Mouse (Mus musculus) embryonic facial prominence, embryonic 11.5 days (tissue): Measurements from ENCODE around the gene Gm17018. TPM values are rescaled to one million over a fixed set of nuclear protein-coding genes. Genes with fewer than 3 reads are reported as not detected.
A peak's percentile ranks its signal among the peaks of the same experiment; 100 is the strongest.
"Not testable (repeated sequence)": the region's sequence is repeated elsewhere in the genome, so short reads cannot be mapped to it uniquely, and the experiment has no call there.

Experiments used
- ATAC-seq: fragments of 200-750 bp; cut with Nextera tagmentation; replicated peaks from 2 replicates; pipeline ENCODE4 v1.8.0; 2017; ENCODE audit warnings: low read depth; ENCODE audit not compliant: insufficient number of reproducible peaks, low FRiP score, low TSS enrichment
- DNase-seq: peaks from one replicate; pipeline ENCODE4 v3.0.0-alpha.2; 2015; ENCODE audit warnings: low spot score
- H3K27ac ChIP-seq: fragments of 300-500 bp; sonication (generic); replicated peaks from 2 replicates; pipeline ENCODE4 v1.5.1; 2014; ENCODE audit warnings: mild to moderate bottlenecking, low read depth, low read length, control low read depth
- H3K27me3 ChIP-seq: fragments of 300-500 bp; sonication (generic); 2 replicates; pipeline ENCODE4 v1.6.1; 2014; ENCODE audit warnings: mild to moderate bottlenecking, low read length, moderate library complexity, mixed read lengths; ENCODE audit not compliant: control insufficient read depth, insufficient read depth
- H3K36me3 ChIP-seq: fragments of 300-500 bp; sonication (generic); replicated peaks from 2 replicates; pipeline ENCODE4 v1.6.1; 2014; ENCODE audit warnings: low read depth, mild to moderate bottlenecking, low read length, moderate library complexity, mixed read lengths; ENCODE audit not compliant: control insufficient read depth, insufficient read depth
- H3K4me1 ChIP-seq: fragments of 300-500 bp; sonication (generic); 2 replicates; pipeline ENCODE4 v1.6.1; 2014; ENCODE audit warnings: low read length, mixed read lengths; ENCODE audit not compliant: control insufficient read depth, insufficient read depth
- H3K4me2 ChIP-seq: fragments of 300-500 bp; sonication (generic); 2 replicates; pipeline ENCODE4 v1.6.1; 2014; ENCODE audit warnings: low read depth, mild to moderate bottlenecking, control low read depth, low read length, moderate library complexity
- H3K4me3 ChIP-seq: fragments of 300-500 bp; sonication (generic); 2 replicates; pipeline ENCODE4 v1.5.1; 2014; ENCODE audit warnings: low read depth, low read length, control low read depth
- H3K9ac ChIP-seq: fragments of 300-500 bp; sonication (generic); replicated peaks from 2 replicates; pipeline ENCODE4 v1.6.1; 2014; ENCODE audit warnings: mild to moderate bottlenecking, control low read depth, low read length
- H3K9me3 ChIP-seq: fragments of 300-500 bp; sonication (generic); replicated peaks from 2 replicates; pipeline ENCODE4 v1.6.1; 2016; ENCODE audit warnings: mild to moderate bottlenecking, low read length, inconsistent platforms, mixed read lengths; ENCODE audit not compliant: control insufficient read depth
- WGBS: fragments of 180-500 bp; shearing (Covaris S2); extraction: QIAGEN DNeasy Blood & Tissue Kit; methylation state at CpG from one replicate; pipeline ENCODE4 v1.1.7; 2014; 5-methylcytosine and 5-hydroxymethylcytosine counted together
- polyA plus RNA-seq: library from polyadenylated mRNA; unstranded; fragments of >200 nt; fragmentation: Nextera tagmentation; extraction: Ambion mirVana; gene quantifications from 2 replicates; pipeline ENCODE4 v1.2.1, GENCODE M21; 2014

The Gm17018 gene
- polyA plus RNA-seq, 1 experiment from 2014 or later, result 50.1 TPM

- Histone ChIP-seq H3K4me3 (peak overlapping the region; percentile 35), H3K27me3 (peaks cover 21% of the 10 kb centered on the region), H3K36me3 (no peaks in the 10 kb centered on the region), H3K9ac (peak overlapping the region; percentile 57), H3K27ac (no peak overlapping the region), H3K4me2 (peak overlapping the region; percentile 84), H3K9me3 (no peaks in the 10 kb centered on the region), H3K4me1 (peaks cover 4% of the 10 kb centered on the region; the same call in 1 of the 2 replicates)
- 0 out of 2 replicates have a peak, but pooled peaks have one; percentile 14 for ATAC-seq
- WGBS, result 0% methylated on average over 51 of the region's 58 CpGs
- peak; percentile 77 for DNase-seq
Measured at GRCm38 (mm10) chr19:45541409-45542041, 18.9 kb upstream of the Gm17018 start.

GRCm38 (mm10) chr19:45542061-45542460 lies 18.4 kb upstream of the Gm17018 start:
- Histone ChIP-seq H3K9me3 (no peaks in the 10 kb centered on the region), H3K27ac (no peak overlapping the region), H3K4me3 (peak overlapping the region; percentile 35), H3K9ac (no peak overlapping the region; the same call in 1 of the 2 replicates), H3K36me3 (no peaks in the 10 kb centered on the region), H3K4me2 (peak overlapping the region; percentile 84), H3K4me1 (peaks cover 4% of the 10 kb centered on the region; the same call in 1 of the 2 replicates), H3K27me3 (peaks cover 21% of the 10 kb centered on the region)
- WGBS, result 20% methylated on average over 3 of the region's 3 CpGs
- DNase-seq, result no peak
- no peak for ATAC-seq

GRCm38 (mm10) chr19:45544152-45544924 lies 16.1 kb upstream of the Gm17018 start:
- H3K4me2 ChIP-seq, result peak overlapping the region; percentile 57
- H3K36me3 ChIP-seq, result no peaks in the 10 kb centered on the region
- DNase-seq, result no peak
- peaks cover 21% of the 10 kb centered on the region for H3K27me3 ChIP-seq
- H3K4me3 ChIP-seq, result peak overlapping the region; percentile 28
- H3K27ac ChIP-seq, result no peak overlapping the region
- peaks cover 4% of the 10 kb centered on the region for H3K4me1 ChIP-seq
- ATAC-seq, result no peak
- WGBS, result 2% methylated on average over 18 of the region's 26 CpGs
- no peak overlapping the region for H3K9ac ChIP-seq
- no peaks in the 10 kb centered on the region for H3K9me3 ChIP-seq

- H3K27ac ChIP-seq, result no peak overlapping the region
- H3K36me3 ChIP-seq, result no peaks in the 10 kb centered on the region
- DNase-seq, result peak; percentile 91
- H3K9ac ChIP-seq, result no peak overlapping the region
- no peaks in the 10 kb centered on the region for H3K9me3 ChIP-seq
- H3K4me1 ChIP-seq, result peaks cover 4% of the 10 kb centered on the region
- peak overlapping the region; percentile 28 for H3K4me3 ChIP-seq
- ATAC-seq, result peak; percentile 66
- H3K27me3 ChIP-seq, result peaks cover 21% of the 10 kb centered on the region
- under 1% methylated on average over 30 of the region's 30 CpGs for WGBS
- H3K4me2 ChIP-seq, result peak overlapping the region; percentile 57
Measured at GRCm38 (mm10) chr19:45544925-45545321, 15.5 kb upstream of the Gm17018 start.

GRCm38 (mm10) chr19:45548196-45548595 lies 12.2 kb upstream of the Gm17018 start:
- not testable (repeated sequence) for H3K4me1 ChIP-seq, H3K4me3 ChIP-seq, H3K9me3 ChIP-seq, H3K9ac ChIP-seq, H3K4me2 ChIP-seq, H3K27me3 ChIP-seq, H3K36me3 ChIP-seq, DNase-seq, H3K27ac ChIP-seq
- 0 out of 2 replicates have a peak, but pooled peaks have one; percentile 25 for ATAC-seq

GRCm38 (mm10) chr19:45549128-45549915 lies 11.1 kb upstream of the Gm17018 start:
- Histone ChIP-seq H3K27ac (no peak overlapping the region), H3K4me2 (no peak overlapping the region), H3K4me1 (no peaks in the 10 kb centered on the region; the same call in 1 of the 2 replicates), H3K36me3 (no peaks in the 10 kb centered on the region), H3K9ac (no peak overlapping the region), H3K27me3 (no peaks in the 10 kb centered on the region), H3K9me3 (no peaks in the 10 kb centered on the region), H3K4me3 (no peak overlapping the region)
- WGBS, result 79% methylated on average over 23 of the region's 23 CpGs
- DNase-seq (no peak), ATAC-seq (no peak)

GRCm38 (mm10) chr19:45549948-45550347 lies 10.5 kb upstream of the Gm17018 start:
- no peaks in the 10 kb centered on the region; the same call in 1 of the 2 replicates for H3K4me1 ChIP-seq
- H3K27ac ChIP-seq, result no peak overlapping the region
- DNase-seq (no peak), ATAC-seq (no peak)
- H3K4me3 ChIP-seq, result no peak overlapping the region
- H3K27me3 ChIP-seq, result no peaks in the 10 kb centered on the region
- H3K4me2 ChIP-seq, result no peak overlapping the region
- H3K9ac ChIP-seq, result no peak overlapping the region
- no peaks in the 10 kb centered on the region for H3K9me3 ChIP-seq
- WGBS, result 76% methylated on average over 4 of the region's 4 CpGs
- H3K36me3 ChIP-seq, result no peaks in the 10 kb centered on the region
